Mouse (Mus musculus) liver, embryonic 16.5 days (tissue): ENCODE data around the gene Gm20716. TPM values are rescaled to one million over a fixed set of nuclear protein-coding genes. Genes with fewer than 3 reads are reported as not detected.

Source experiments
- ATAC-seq: fragments of 200-750 bp; cut with Nextera tagmentation; 2 replicates; pipeline ENCODE4 v1.8.0; 2017; ENCODE audit warnings: low read depth, mild to moderate bottlenecking, moderate number of reproducible peaks, moderate library complexity
- H3K27ac ChIP-seq: fragments of 300-500 bp; sonication (generic); 2 replicates; pipeline ENCODE4 v1.5.1; 2014; ENCODE audit warnings: mild to moderate bottlenecking, low read length
- H3K27me3 ChIP-seq: fragments of 300-500 bp; sonication (generic); 2 replicates; pipeline ENCODE4 v1.6.1; 2014; ENCODE audit warnings: low read depth, low read length, mixed read lengths; ENCODE audit not compliant: control insufficient read depth, insufficient read depth
- H3K36me3 ChIP-seq: fragments of 300-500 bp; sonication (generic); 2 replicates; pipeline ENCODE4 v1.6.1; 2014; ENCODE audit warnings: mild to moderate bottlenecking; ENCODE audit not compliant: control insufficient read depth, insufficient read depth
- H3K4me1 ChIP-seq: fragments of 300-500 bp; sonication (generic); 2 replicates; pipeline ENCODE4 v1.6.1; 2014; ENCODE audit warnings: low read depth, low read length, mixed read lengths; ENCODE audit not compliant: control insufficient read depth
- H3K4me2 ChIP-seq: fragments of 300-500 bp; sonication (generic); 2 replicates; pipeline ENCODE4 v1.6.1; 2014; ENCODE audit warnings: low read depth, low read length, mixed read lengths
- H3K4me3 ChIP-seq: fragments of 300-500 bp; sonication (generic); 2 replicates; pipeline ENCODE4 v1.5.1; 2014; ENCODE audit warnings: low read depth, mild to moderate bottlenecking, low read length
- H3K9ac ChIP-seq: fragments of 300-500 bp; sonication (generic); 2 replicates; pipeline ENCODE4 v1.6.1; 2014; ENCODE audit warnings: low read depth, low read length
- H3K9me3 ChIP-seq: fragments of 300-500 bp; sonication (generic); replicated peaks from 2 replicates; pipeline ENCODE4 v1.6.1; 2016; ENCODE audit warnings: low read length; ENCODE audit not compliant: control insufficient read depth
- WGBS: fragments of 180-500 bp; shearing (Covaris S2); extraction: QIAGEN DNeasy Blood & Tissue Kit; methylation state at CpG from one replicate; pipeline ENCODE4 v1.1.7; 2014; ENCODE audit not compliant: insufficient replicate concordance; 5-methylcytosine and 5-hydroxymethylcytosine counted together
- polyA plus RNA-seq: library from polyadenylated mRNA; unstranded; fragments of >200 nt; fragmentation: Nextera tagmentation; extraction: Ambion mirVana; gene quantifications from 2 replicates; pipeline ENCODE4 v1.2.1, GENCODE M21; 2015

Gm20716 gene
- polyA plus RNA-seq, 1 experiment from 2014 or later, result 3.8 TPM

GRCm38 (mm10) chr2:168253822-168254221, 23.7 kb upstream of the Gm20716 start:
- no peaks in the 10 kb centered on the region for H3K36me3 ChIP-seq
- no peak overlapping the region for H3K9ac ChIP-seq
- no peak overlapping the region for H3K4me3 ChIP-seq
- H3K27ac ChIP-seq, result no peak overlapping the region
- no peaks in the 10 kb centered on the region for H3K4me1 ChIP-seq
- WGBS, result 22% methylated on average over 7 of the region's 7 CpGs
- no peak for ATAC-seq
- H3K9me3 ChIP-seq, result no peaks in the 10 kb centered on the region
- peaks cover 5% of the 10 kb centered on the region for H3K27me3 ChIP-seq
- H3K4me2 ChIP-seq, result no peak overlapping the region

DNA sequence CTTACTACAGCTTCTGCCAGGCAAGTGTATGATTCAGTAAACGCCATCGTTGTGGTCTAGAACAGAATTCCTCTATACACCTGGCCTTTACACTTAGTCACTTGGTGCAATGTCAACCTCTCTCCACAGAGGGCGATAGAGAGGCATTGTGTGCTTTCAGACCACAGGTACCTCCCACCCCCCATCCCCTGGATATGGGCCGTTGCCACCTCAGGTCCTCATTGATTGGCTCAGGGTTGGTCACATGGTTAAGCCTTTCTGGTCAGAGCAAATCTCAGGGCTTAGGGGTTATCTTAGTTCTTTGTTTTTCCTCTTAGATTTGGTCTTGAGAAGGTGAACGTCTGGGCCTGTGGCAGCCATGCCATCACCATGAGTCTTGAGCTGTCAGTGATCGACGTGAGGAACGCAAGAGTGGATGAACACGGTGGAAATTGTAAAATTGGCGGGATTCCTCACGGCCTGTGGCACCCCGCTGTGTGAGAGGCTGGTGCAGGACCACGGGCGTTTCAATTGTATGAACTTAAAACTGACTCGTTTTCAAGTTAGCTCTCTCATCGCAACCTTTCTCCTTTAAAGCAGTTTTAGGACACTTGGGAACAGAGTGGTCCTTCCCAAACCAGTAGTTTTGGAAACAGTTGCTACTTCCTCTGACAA, 22.6 kb upstream of the Gm20716 start:
- Histone ChIP-seq H3K4me2 (no peak overlapping the region), H3K4me3 (no peak overlapping the region)
- 15% methylated on average over 16 of the region's 16 CpGs for WGBS

DNA sequence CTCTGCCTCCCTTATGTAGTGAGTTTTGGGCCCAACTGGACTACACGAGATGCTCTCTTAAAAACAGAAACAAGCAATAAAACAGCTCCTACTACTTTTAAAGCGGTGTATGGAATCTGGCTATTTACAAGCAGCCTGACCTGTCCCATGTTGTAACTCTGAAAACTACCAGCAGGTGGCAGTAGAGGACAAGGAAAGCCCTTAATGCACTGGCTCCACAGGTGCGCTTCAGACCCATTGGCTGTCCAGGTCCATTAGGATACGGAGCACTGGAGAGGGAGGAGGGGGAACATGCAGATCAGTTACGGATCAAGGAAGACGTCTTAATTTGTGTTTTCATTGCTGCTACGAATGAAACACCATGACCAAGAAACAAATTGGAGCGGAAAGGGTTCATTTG, 20.1 kb upstream of the Gm20716 start:
- WGBS, result 13% methylated on average over 8 of the region's 8 CpGs

More for the DNA sequence above, 22.6 kb upstream of the Gm20716 start:
- ATAC-seq, result no peak
- no peaks in the 10 kb centered on the region for H3K9me3 ChIP-seq
- H3K4me1 ChIP-seq, result no peaks in the 10 kb centered on the region
- H3K9ac ChIP-seq, result no peak overlapping the region
- H3K36me3 ChIP-seq, result no peaks in the 10 kb centered on the region
- H3K27ac ChIP-seq, result no peak overlapping the region
- H3K27me3 ChIP-seq, result peaks cover 5% of the 10 kb centered on the region

GRCm38 (mm10) chr2:168248856-168249245, 18.7 kb upstream of the Gm20716 start:
- H3K4me1 ChIP-seq, result no peaks in the 10 kb centered on the region
- H3K9me3 ChIP-seq, result no peaks in the 10 kb centered on the region
- H3K27ac ChIP-seq, result no peak overlapping the region
- H3K4me2 ChIP-seq, result no peak overlapping the region
- H3K9ac ChIP-seq, result no peak overlapping the region
- no peaks in the 10 kb centered on the region for H3K36me3 ChIP-seq
- ATAC-seq, result no peak
- peaks cover 5% of the 10 kb centered on the region for H3K27me3 ChIP-seq
- H3K4me3 ChIP-seq, result no peak overlapping the region
- WGBS, result 11% methylated on average over 2 of the region's 2 CpGs

More for the DNA sequence above, 20.1 kb upstream of the Gm20716 start:
- ATAC-seq, result no peak
- no peak overlapping the region for H3K4me3 ChIP-seq
- no peaks in the 10 kb centered on the region for H3K9me3 ChIP-seq
- no peak overlapping the region for H3K4me2 ChIP-seq
- H3K27ac ChIP-seq, result no peak overlapping the region
- no peaks in the 10 kb centered on the region for H3K4me1 ChIP-seq
- H3K27me3 ChIP-seq, result peaks cover 5% of the 10 kb centered on the region
- no peak overlapping the region for H3K9ac ChIP-seq
- no peaks in the 10 kb centered on the region for H3K36me3 ChIP-seq

- Histone ChIP-seq H3K4me3 (no peak overlapping the region), H3K9ac (no peak overlapping the region), H3K27me3 (peaks cover 5% of the 10 kb centered on the region), H3K27ac (no peak overlapping the region), H3K9me3 (no peaks in the 10 kb centered on the region), H3K4me2 (no peak overlapping the region), H3K36me3 (no peaks in the 10 kb centered on the region), H3K4me1 (no peaks in the 10 kb centered on the region)
- no peak for ATAC-seq
- WGBS, result 53% methylated on average over 8 of the region's 8 CpGs
These were observed 18.1 kb upstream of the Gm20716 start for GRCm38 (mm10) chr2:168248167-168248855.

DNA sequence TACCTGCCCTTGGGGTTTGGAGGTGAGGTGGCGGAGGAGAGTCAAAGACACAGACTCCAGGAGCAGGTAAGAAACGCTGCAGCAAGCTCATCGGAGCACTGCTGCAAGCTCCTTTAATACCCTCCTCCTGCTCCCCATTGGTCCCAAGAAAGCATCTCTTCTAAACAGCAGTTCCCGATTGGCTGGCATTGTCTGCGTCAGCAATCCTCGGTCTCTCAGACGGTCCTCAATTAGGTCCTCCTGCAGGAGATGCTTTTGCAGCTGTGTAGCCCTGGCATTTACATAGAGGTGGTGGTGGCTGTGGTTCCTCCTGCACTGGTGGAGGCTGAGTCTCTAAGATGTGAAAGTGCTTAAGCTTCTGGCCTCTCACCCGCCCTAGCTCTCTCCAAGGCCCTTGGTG, 15.4 kb upstream of the Gm20716 start:
- Histone ChIP-seq H3K4me1 (no peaks in the 10 kb centered on the region), H3K9me3 (no peaks in the 10 kb centered on the region), H3K27ac (no peak overlapping the region), H3K9ac (no peak overlapping the region), H3K4me2 (no peak overlapping the region), H3K4me3 (no peak overlapping the region), H3K36me3 (no peaks in the 10 kb centered on the region), H3K27me3 (no peaks in the 10 kb centered on the region)
- 38% methylated on average over 8 of the region's 8 CpGs for WGBS
- no peak for ATAC-seq

DNA sequence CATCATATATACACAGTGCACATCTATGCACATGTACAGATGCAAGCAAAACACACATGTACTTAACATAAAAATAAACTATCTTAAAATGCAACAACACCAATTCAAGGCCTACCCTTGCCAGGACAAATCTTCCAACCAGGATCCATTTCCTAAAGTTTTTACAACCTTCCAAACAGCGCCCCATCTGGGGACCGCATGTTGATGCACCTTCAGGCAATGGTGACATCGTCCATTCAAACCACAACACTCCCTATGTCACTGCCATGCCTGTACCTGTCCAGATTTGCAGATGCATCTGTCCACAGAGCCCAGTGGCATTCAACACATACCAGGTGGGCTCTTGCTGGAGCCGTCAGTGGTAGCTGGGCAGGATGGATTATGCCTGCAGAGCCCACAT, 13.1 kb upstream of the Gm20716 start:
- H3K9ac ChIP-seq, result no peak overlapping the region
- WGBS, result 60% methylated on average over 4 of the region's 4 CpGs
- no peak for ATAC-seq
- H3K4me2 ChIP-seq, result no peak overlapping the region
- no peak overlapping the region for H3K27ac ChIP-seq
- H3K4me1 ChIP-seq, result no peaks in the 10 kb centered on the region
- H3K4me3 ChIP-seq, result no peak overlapping the region
- no peaks in the 10 kb centered on the region for H3K9me3 ChIP-seq
- H3K36me3 ChIP-seq, result no peaks in the 10 kb centered on the region
- H3K27me3 ChIP-seq, result no peaks in the 10 kb centered on the region

GRCm38 (mm10) chr2:168242841-168243240, 12.7 kb upstream of the Gm20716 start:
- H3K4me2 ChIP-seq, result no peak overlapping the region
- ATAC-seq, result no peak
- no peaks in the 10 kb centered on the region for H3K9me3 ChIP-seq
- no peaks in the 10 kb centered on the region for H3K36me3 ChIP-seq
- no peak overlapping the region for H3K27ac ChIP-seq
- H3K9ac ChIP-seq, result no peak overlapping the region
- no peaks in the 10 kb centered on the region for H3K4me1 ChIP-seq
- H3K27me3 ChIP-seq, result no peaks in the 10 kb centered on the region
- no peak overlapping the region for H3K4me3 ChIP-seq

DNA sequence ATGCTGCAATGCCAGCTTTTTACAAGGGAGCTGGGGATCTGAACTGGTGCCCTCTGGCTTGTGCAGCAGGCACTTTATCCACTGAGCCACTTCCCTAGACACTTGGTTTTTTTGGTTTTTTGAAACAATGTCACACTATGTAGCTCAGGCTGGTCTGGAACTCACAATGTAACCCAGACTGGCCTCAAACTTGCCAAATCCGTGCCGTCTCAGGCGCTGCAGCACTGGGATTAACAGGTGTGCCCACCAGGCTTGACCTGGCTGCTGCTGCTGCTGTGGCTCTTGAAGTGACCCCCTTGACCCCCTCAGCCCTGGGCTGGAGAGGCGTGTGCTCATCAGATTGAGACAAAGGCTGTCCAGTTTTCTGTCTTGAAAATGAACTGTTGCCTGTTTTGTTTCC, 8.2 kb upstream of the Gm20716 start:
- Histone ChIP-seq H3K4me1 (no peaks in the 10 kb centered on the region), H3K36me3 (0 out of 2 replicates have a peak, but pooled peaks cover 3% of the 10 kb centered on the region), H3K4me3 (no peak overlapping the region), H3K27me3 (no peaks in the 10 kb centered on the region), H3K27ac (no peak overlapping the region), H3K9me3 (no peaks in the 10 kb centered on the region), H3K4me2 (no peak overlapping the region), H3K9ac (no peak overlapping the region)
- WGBS, result 70% methylated on average over 4 of the region's 4 CpGs
- ATAC-seq, result no peak
